Mouse (Mus musculus) limb, embryonic 10.5 days (tissue): Measurements from ENCODE around the gene Cdh23. TPM values are rescaled to one million over a fixed set of nuclear protein-coding genes. Genes with fewer than 3 reads are reported as not detected.

Experiments used
- DNase-seq: peaks from one replicate; pipeline ENCODE4 v3.0.0-alpha.2; 2017; ENCODE audit warnings: low spot score
- H3K27ac ChIP-seq: fragments of 300-500 bp; sonication (generic); 2 replicates; pipeline ENCODE4 v1.5.1; 2016; ENCODE audit warnings: mild to moderate bottlenecking
- H3K27me3 ChIP-seq: fragments of 300-500 bp; sonication (generic); 2 replicates; pipeline ENCODE4 v1.6.1; 2016; ENCODE audit warnings: low read depth, mild to moderate bottlenecking; ENCODE audit not compliant: poor library complexity, severe bottlenecking
- H3K36me3 ChIP-seq: fragments of 300-500 bp; sonication (generic); 2 replicates; pipeline ENCODE4 v1.6.1; 2016; ENCODE audit warnings: mild to moderate bottlenecking, moderate library complexity
- H3K4me1 ChIP-seq: fragments of 300-500 bp; sonication (generic); 2 replicates; pipeline ENCODE4 v1.6.1; 2016
- H3K4me3 ChIP-seq: fragments of 300-500 bp; sonication (generic); 2 replicates; pipeline ENCODE4 v1.5.1; 2016; ENCODE audit warnings: mild to moderate bottlenecking, moderate library complexity
- H3K9me3 ChIP-seq: fragments of 300-500 bp; sonication (generic); replicated peaks from 2 replicates; pipeline ENCODE4 v1.6.1; 2016; ENCODE audit warnings: mild to moderate bottlenecking
- WGBS: fragments of 180-500 bp; shearing (Covaris S2); methylation state at CpG from one replicate; pipeline ENCODE4 v1.1.7; 2016; 5-methylcytosine and 5-hydroxymethylcytosine counted together
- polyA plus RNA-seq: library from polyadenylated mRNA; unstranded; fragments of >200 nt; fragmentation: Nextera tagmentation; extraction: Ambion mirVana; gene quantifications from 2 replicates; pipeline ENCODE4 v1.2.1, GENCODE M21; 2016

Cdh23 gene
- polyA plus RNA-seq, 1 experiment from 2014 or later = 0.36 TPM

GRCm38 (mm10) chr10:60334583-60334982 lies 361.7 kb downstream of the Cdh23 start:
- no peaks in the 10 kb centered on the region for H3K27me3 ChIP-seq
- H3K36me3 ChIP-seq = no peaks in the 10 kb centered on the region
- 81% methylated on average over 7 of the region's 7 CpGs for WGBS
- DNase-seq = no peak
- H3K4me3 ChIP-seq = no peak overlapping the region
- H3K4me1 ChIP-seq = no peaks in the 10 kb centered on the region
- H3K27ac ChIP-seq = no peak overlapping the region
- no peaks in the 10 kb centered on the region for H3K9me3 ChIP-seq

GRCm38 (mm10) chr10:60328963-60329650 lies 367.2 kb downstream of the Cdh23 start:
- DNase-seq = no peak
- no peak overlapping the region for H3K27ac ChIP-seq
- no peaks in the 10 kb centered on the region for H3K9me3 ChIP-seq
- H3K4me3 ChIP-seq = no peak overlapping the region
- H3K36me3 ChIP-seq = no peaks in the 10 kb centered on the region
- no peaks in the 10 kb centered on the region for H3K27me3 ChIP-seq
- WGBS = 90% methylated on average over 11 of the region's 11 CpGs
- H3K4me1 ChIP-seq = 0 out of 2 replicates have a peak, but pooled peaks cover 2% of the 10 kb centered on the region

GRCm38 (mm10) chr10:60316166-60316565 lies 380.1 kb downstream of the Cdh23 start:
- 92% methylated on average over 4 of the region's 4 CpGs for WGBS
- H3K4me3 ChIP-seq = no peak overlapping the region
- no peak for DNase-seq
- no peaks in the 10 kb centered on the region for H3K36me3 ChIP-seq
- no peaks in the 10 kb centered on the region for H3K9me3 ChIP-seq
- H3K4me1 ChIP-seq = no peaks in the 10 kb centered on the region
- no peaks in the 10 kb centered on the region for H3K27me3 ChIP-seq
- H3K27ac ChIP-seq = no peak overlapping the region

GRCm38 (mm10) chr10:60313606-60314005 lies 382.7 kb downstream of the Cdh23 start:
- no peaks in the 10 kb centered on the region for H3K36me3 ChIP-seq
- no peak overlapping the region for H3K27ac ChIP-seq
- H3K27me3 ChIP-seq = no peaks in the 10 kb centered on the region
- 94% methylated on average over 5 of the region's 5 CpGs for WGBS
- H3K9me3 ChIP-seq = no peaks in the 10 kb centered on the region
- H3K4me3 ChIP-seq = no peak overlapping the region
- no peak for DNase-seq
- H3K4me1 ChIP-seq = no peaks in the 10 kb centered on the region

GRCm38 (mm10) chr10:60310629-60311028 lies 385.7 kb downstream of the Cdh23 start:
- Histone ChIP-seq H3K4me1 (no peaks in the 10 kb centered on the region), H3K9me3 (no peaks in the 10 kb centered on the region), H3K27me3 (no peaks in the 10 kb centered on the region), H3K36me3 (no peaks in the 10 kb centered on the region), H3K27ac (no peak overlapping the region), H3K4me3 (no peak overlapping the region)
- 94% methylated on average over 13 of the region's 13 CpGs for WGBS
- no peak for DNase-seq

GRCm38 (mm10) chr10:60304854-60305628 lies 391.2 kb downstream of the Cdh23 start:
- Histone ChIP-seq H3K4me1 (0 out of 2 replicates have a peak, but pooled peaks cover 4% of the 10 kb centered on the region), H3K27me3 (no peaks in the 10 kb centered on the region), H3K4me3 (no peak overlapping the region), H3K27ac (0 out of 2 replicates have a peak overlapping the region, but pooled peaks have one; percentile 28), H3K9me3 (no peaks in the 10 kb centered on the region), H3K36me3 (peaks cover 38% of the 10 kb centered on the region)
- DNase-seq = peak; percentile 87
- 67% methylated on average over 15 of the region's 15 CpGs for WGBS

GRCm38 (mm10) chr10:60303419-60303818 lies 392.9 kb downstream of the Cdh23 start:
- no peak overlapping the region for H3K4me3 ChIP-seq
- 0 out of 2 replicates have a peak, but pooled peaks cover 4% of the 10 kb centered on the region for H3K4me1 ChIP-seq
- WGBS = 86% methylated on average over 17 of the region's 17 CpGs
- no peaks in the 10 kb centered on the region for H3K27me3 ChIP-seq
- H3K9me3 ChIP-seq = no peaks in the 10 kb centered on the region
- no peak overlapping the region for H3K27ac ChIP-seq
- DNase-seq = no peak
- peaks cover 54% of the 10 kb centered on the region for H3K36me3 ChIP-seq

GRCm38 (mm10) chr10:60299636-60300035 lies 396.7 kb downstream of the Cdh23 start:
- no peak overlapping the region for H3K27ac ChIP-seq
- no peak overlapping the region for H3K4me3 ChIP-seq
- DNase-seq = no peak
- H3K27me3 ChIP-seq = no peaks in the 10 kb centered on the region
- H3K9me3 ChIP-seq = no peaks in the 10 kb centered on the region
- no peaks in the 10 kb centered on the region for H3K4me1 ChIP-seq
- H3K36me3 ChIP-seq = peaks cover 87% of the 10 kb centered on the region
- 99% methylated on average over 12 of the region's 12 CpGs for WGBS

- Histone ChIP-seq H3K27me3 (no peaks in the 10 kb centered on the region), H3K36me3 (peaks cover 92% of the 10 kb centered on the region), H3K4me3 (no peak overlapping the region), H3K4me1 (peaks cover 6% of the 10 kb centered on the region; the same call in 1 of the 2 replicates), H3K9me3 (no peaks in the 10 kb centered on the region), H3K27ac (no peak overlapping the region)
- no peak for DNase-seq
- 84% methylated on average over 9 of the region's 9 CpGs for WGBS
These were observed 400.3 kb downstream of the Cdh23 start for GRCm38 (mm10) chr10:60296027-60296426.

GRCm38 (mm10) chr10:60295356-60295755 lies 400.9 kb downstream of the Cdh23 start:
- WGBS = 90% methylated on average over 3 of the region's 3 CpGs
- H3K4me1 ChIP-seq = peaks cover 12% of the 10 kb centered on the region
- no peak overlapping the region for H3K27ac ChIP-seq
- DNase-seq = no peak
- no peaks in the 10 kb centered on the region for H3K27me3 ChIP-seq
- peaks cover 85% of the 10 kb centered on the region for H3K36me3 ChIP-seq
- no peak overlapping the region for H3K4me3 ChIP-seq
- H3K9me3 ChIP-seq = no peaks in the 10 kb centered on the region

- Histone ChIP-seq H3K36me3 (peaks cover 78% of the 10 kb centered on the region), H3K4me3 (no peak overlapping the region), H3K27ac (no peak overlapping the region), H3K27me3 (no peaks in the 10 kb centered on the region), H3K9me3 (no peaks in the 10 kb centered on the region), H3K4me1 (peaks cover 18% of the 10 kb centered on the region)
- 85% methylated on average over 7 of the region's 7 CpGs for WGBS
- no peak for DNase-seq
These were observed 401.7 kb downstream of the Cdh23 start for GRCm38 (mm10) chr10:60294621-60295020.

GRCm38 (mm10) chr10:60292209-60292608 lies 404.1 kb downstream of the Cdh23 start:
- Histone ChIP-seq H3K4me1 (peaks cover 25% of the 10 kb centered on the region), H3K9me3 (no peaks in the 10 kb centered on the region), H3K27me3 (no peaks in the 10 kb centered on the region), H3K27ac (no peak overlapping the region), H3K36me3 (peaks cover 56% of the 10 kb centered on the region), H3K4me3 (no peak overlapping the region)
- no peak for DNase-seq
- 94% methylated on average over 8 of the region's 8 CpGs for WGBS

- Histone ChIP-seq H3K9me3 (no peaks in the 10 kb centered on the region), H3K27ac (no peak overlapping the region), H3K36me3 (peaks cover 44% of the 10 kb centered on the region), H3K4me1 (peaks cover 31% of the 10 kb centered on the region), H3K27me3 (no peaks in the 10 kb centered on the region), H3K4me3 (no peak overlapping the region)
- 85% methylated on average over 8 of the region's 8 CpGs for WGBS
- no peak for DNase-seq
These were observed 405.6 kb downstream of the Cdh23 start for GRCm38 (mm10) chr10:60290739-60291110.
